Mouse (Mus musculus): ENCODE results near the gene Adra2a.
A peak's percentile ranks its signal among the peaks of the same experiment; 100 is the strongest.

Gene Adra2a

GRCm38 (mm10) chr19:54043851-54044250 lies at the start of gene Adra2a:
Gene Adra2a (plus strand): TSS chr19:54044151.
- no peak for DNase-seq (ENCODE audit: low read depth)

GRCm38 (mm10) chr19:53994276-53994675 lies 49.7 kb upstream of the Adra2a start:
- DNase-seq (ENCODE audit: low read depth), result no peak

DNA sequence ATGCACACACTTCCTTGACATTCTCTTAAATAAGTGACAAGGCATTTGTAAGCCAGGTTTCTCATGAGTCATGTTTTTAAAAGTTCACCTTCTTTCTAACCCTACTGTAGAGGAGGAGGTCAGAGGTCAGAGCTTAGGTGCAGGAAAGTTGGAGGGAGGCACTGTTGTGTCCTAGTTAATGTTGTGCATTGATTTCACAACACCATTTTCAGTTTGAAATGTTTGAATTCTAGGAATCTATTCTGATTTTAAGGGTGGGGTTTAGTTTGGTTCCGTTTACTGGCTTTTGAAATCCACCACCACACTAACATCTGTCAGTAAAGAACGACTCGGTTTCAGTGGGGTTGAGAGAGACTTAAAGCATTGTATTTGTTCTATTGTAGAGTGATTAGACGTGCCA lies 33.0 kb upstream of the Adra2a start:
- DNase-seq (ENCODE audit: low read depth), result no peak

- no peak for DNase-seq (ENCODE audit: low read depth)
Observed at GRCm38 (mm10) chr19:54014999-54015398, 29.0 kb upstream of the Adra2a start.

DNA sequence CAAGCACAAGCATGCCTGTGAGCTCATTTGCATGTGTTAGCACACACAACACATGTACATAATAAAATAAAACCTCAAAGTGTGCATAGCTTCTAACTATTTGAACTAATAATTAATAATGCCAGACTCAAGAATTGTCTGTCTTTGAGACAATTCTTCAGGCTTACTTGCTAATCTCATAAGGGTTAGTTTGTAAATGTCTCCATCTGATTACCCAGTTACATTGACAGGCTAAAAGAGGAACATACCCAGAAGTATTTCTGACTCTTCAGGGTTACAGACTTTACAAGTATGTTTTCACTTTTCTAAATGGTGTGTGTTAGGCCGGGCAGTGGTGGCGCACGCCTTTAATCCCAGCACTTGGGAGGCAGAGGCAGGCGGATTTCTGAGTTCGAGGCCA lies 28.4 kb upstream of the Adra2a start:
- no peak for DNase-seq (ENCODE audit: low read depth)

- no peak for DNase-seq (ENCODE audit: low read depth)
Observed at GRCm38 (mm10) chr19:54035100-54035499, 8.9 kb upstream of the Adra2a start.

GRCm38 (mm10) chr19:54039441-54039840 lies 4.5 kb upstream of the Adra2a start:
- no peak for DNase-seq (ENCODE audit: low read depth)

DNA sequence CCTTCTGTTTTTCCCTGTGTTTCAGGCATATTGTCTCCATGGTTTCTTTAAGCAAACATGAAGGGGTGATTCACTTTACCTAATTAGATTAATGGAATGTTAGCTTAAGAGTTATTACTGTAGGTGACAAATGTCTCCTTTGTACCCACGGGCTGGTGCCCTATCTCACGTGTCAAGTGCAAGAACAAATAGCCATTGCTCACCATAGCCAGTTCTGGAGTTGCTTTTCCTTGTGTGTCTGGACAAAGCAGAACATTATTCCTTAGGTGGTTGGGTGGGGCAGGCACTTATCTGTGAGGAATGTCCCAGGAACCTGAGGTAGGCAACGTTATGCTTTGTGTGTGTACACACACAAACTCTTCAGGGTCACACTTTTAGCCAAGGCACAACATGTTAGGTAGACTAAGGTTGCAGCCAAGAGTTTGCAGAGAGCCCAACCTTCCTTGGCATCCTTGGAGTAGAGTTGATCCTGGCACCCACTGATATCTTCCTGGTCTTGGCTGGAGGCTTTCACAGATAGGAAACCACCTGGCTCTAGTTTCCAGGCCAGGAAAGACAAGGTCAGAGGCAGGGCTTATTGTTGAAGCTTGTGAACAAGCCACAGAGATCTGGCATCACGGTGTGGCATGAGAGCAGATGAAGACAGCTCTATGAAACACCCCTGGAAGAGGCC lies 3.5 kb upstream of the Adra2a start:
- DNase-seq (ENCODE audit: low read depth), result no peak

DNA sequence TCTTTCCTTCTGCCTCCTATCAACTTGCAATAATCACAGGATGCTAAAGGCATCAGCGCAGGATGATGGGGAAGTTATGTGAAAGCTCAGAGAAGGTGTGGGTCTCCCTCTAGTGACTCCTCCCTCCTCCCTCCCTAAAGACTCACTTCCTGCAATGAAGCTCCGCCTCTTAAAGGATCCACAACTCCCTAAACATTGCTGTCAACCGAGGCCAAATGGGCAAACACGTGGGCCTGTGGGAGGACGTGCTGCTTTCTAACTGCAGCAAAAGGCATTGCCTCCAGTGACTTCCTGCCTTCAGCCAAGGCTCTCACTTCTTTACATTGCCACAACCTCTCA lies 3.0 kb upstream of the Adra2a start:
- DNase-seq (ENCODE audit: low read depth), result no peak

GRCm38 (mm10) chr19:54044507-54045371 lies 788 bp downstream of the Adra2a start:
- DNase-seq (ENCODE audit: low read depth), result peak; percentile 24

- no peak for DNase-seq (ENCODE audit: low read depth)
Observed at GRCm38 (mm10) chr19:54045412-54045811, 1.5 kb downstream of the Adra2a start.

GRCm38 (mm10) chr19:54045931-54046683 lies 2.2 kb downstream of the Adra2a start:
- DNase-seq (ENCODE audit: low read depth), result no peak

- DNase-seq (ENCODE audit: low read depth), result no peak
Observed at GRCm38 (mm10) chr19:54046684-54047070, 2.7 kb downstream of the Adra2a start.

DNA sequence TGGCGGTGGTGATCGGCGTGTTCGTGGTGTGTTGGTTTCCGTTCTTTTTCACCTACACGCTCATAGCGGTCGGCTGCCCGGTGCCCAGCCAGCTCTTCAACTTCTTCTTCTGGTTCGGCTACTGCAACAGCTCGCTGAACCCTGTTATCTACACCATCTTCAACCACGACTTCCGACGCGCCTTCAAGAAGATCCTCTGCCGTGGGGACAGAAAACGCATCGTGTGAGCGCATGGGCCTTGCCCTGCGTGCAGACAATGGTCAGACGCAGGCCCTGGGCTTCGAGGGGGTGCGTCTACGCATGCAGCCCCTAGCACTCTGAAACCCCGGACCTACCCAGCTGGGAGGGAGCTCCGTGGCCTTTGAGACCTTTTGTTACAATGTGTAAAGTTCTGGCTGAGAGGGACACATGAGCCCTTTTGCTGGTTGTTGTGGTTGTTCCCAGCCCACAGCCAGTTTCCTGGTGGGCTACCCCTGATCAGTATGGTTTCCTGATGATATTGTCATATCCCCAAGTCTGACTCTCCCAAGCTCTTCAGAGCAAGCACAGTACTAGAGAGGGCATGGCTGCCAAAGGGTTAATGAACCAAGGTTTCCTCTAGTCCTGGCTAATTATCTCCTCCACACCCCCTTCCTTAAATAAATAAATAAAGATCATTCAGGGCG lies 3.6 kb downstream of the Adra2a start:
- no peak for DNase-seq (ENCODE audit: low read depth)

GRCm38 (mm10) chr19:54048161-54048885 lies 4.4 kb downstream of the Adra2a start:
- peak; percentile 16 for DNase-seq (ENCODE audit: low read depth)

GRCm38 (mm10) chr19:54051651-54052050 lies 7.7 kb downstream of the Adra2a start:
- no peak for DNase-seq (ENCODE audit: low read depth)

DNA sequence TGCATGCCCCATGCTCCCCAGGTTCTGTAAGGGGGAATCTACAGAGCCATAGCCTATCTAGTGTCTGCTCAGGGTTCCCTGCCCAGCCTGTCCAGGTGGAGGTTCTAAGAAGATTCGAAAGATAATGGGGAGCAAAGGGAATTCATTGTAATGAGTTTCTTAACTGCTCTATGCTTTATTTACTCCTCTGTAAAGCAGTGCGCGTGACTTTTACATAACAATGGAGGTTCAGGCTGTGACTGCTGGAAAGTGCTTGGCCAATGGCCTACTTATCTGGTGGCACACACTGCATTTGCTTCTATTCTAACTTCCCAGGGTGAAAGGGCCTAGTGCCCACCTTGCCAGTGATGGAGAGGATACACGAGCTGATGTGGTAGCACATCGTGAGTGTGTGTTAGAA lies 11.9 kb downstream of the Adra2a start:
- no peak for DNase-seq (ENCODE audit: low read depth)

DNA sequence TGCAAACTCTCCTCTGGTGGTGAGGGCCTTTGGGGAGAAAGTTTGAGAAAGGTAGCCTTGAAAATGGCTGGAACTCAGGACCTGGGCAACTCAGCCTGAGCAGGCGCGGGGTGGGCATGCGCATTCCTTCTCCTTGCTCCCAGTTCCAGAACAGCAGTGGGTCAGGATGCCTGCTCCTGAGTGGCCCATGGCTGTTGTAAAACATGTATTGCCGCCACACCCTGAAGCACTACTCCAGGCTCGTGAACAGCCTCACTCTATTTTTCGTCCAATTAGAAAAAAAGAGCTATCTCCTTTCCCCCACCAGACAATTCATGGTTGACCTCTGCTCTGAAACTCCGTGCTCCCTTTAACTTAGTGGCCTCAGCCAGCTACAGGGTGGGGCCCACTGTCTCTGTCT lies 24.5 kb downstream of the Adra2a start:
- no peak for DNase-seq (ENCODE audit: low read depth)

DNA sequence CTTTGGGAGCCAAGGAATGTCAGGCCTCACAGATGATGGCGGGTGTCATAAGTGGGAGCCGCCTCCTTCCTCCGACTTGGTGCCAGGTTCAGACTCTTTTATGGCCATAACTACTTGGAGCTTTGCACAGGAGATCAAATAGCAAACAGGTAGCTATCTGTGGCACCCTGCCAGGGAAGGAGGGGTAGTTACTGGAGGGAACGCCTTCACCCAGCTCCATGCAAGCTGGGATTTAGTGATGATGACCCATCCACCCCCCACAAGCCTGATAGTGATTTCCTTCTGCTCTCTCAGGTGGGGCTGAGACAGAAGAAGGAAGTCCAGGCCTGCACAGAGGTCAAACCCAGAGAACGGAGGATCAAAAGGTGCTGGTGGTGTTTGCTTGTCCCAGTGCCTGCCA lies 26.6 kb downstream of the Adra2a start:
- DNase-seq (ENCODE audit: low read depth), result no peak

DNA sequence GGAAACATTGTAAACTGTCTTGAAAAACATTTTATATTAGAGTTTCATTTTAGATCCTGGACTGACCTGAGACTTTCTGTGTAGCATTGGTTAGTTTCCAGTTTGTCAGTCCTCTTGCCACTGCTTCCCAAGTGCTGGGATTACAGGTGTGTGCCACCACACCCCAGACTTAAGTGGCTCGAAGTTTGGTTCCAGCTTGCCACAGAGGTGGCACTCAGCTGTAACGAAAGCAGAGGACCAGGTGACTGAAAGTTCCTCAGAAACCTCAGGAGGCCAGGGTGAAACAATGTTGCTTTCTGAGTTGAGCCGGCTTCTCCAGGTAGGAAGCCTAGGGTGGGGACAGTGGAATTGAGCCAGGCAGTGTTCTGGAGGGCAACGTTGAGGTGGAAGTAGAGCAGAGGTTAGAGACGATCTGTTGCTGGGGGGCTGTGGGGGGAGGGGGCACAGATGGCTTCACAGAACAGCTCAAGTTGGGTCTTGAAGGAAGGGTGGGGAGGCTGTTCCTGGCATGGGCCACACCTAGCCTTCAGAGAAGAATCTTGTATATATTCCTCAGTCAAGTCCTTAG lies 28.4 kb downstream of the Adra2a start:
- no peak for DNase-seq (ENCODE audit: low read depth)

All from fibroblast of lung, adult 2 months (primary cell).